Mouse (Mus musculus) heart, postnatal 0 days (tissue): Measurements from ENCODE around the gene Daam1.

Experiments
- CTCF ChIP-seq: IDR thresholded peaks from 2 replicates; pipeline ENCODE4 v1.5.1; 2016; ENCODE audit warnings: antibody characterized with exemption, control low read depth, low read depth
- EP300 ChIP-seq: IDR thresholded peaks from 2 replicates; pipeline ENCODE4 v1.6.1; 2016; ENCODE audit warnings: antibody characterized with exemption, low read depth

- TF ChIP-seq CTCF, result no peak
- TF ChIP-seq EP300, result no peak
These were observed 166.0 kb downstream of the Daam1 start for GRCm38 (mm10) chr12:71996920-71997319.
